Mouse (Mus musculus): Measurements from ENCODE around the gene Vps9d1.

DNA sequence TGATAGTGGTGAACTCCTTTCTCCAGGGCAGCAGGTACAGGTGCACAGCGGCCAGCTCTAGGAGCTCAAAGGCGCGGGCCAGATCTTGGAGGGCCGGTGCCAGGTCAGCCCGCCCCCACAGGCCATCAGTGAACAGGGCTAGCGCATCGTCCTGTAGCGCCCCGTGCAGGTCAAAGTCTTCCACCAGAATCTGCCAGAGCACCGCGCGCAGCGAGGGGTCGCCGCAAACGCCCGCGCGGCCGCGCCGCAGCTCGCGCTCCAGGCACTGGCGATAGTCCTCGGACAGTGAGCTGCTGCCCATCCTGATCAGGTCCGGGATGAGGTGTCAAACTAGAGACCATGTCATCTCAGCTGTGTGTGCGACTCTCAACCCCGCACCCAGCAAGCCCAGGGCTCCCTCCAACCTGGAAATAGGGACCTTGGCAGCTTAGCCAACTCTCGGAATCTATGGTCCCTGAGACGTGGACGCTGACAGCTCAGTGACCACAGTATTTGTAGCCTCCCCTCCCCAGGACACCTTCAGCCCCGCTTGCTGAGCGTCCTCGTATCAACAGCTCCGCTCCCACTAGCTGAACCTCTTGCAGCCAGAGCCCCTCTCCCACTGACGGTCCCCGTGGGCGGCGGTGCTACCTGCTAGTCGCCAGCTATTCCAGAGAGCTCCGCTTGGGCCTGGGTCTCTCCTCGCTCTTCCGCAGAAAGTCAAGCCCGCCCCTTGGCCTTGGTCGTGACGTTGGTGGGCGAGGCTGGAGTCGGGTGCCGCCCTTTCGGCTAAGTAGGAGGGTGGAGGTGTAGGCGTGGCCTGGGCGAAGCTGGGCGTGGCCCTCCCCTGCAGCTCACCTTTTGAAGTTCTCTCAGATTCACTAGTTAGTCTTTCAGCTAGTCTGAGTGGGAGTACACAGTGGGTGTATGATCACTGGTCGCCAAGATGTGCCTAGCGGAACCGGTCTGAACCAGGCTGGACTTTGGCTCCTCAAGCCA, 18.3 kb downstream of the Vps9d1 start, which contains the start of gene Spata2l:
- TF ChIP-seq CTCF (IDR thresholded peaks at IDR 0.05; ENCODE audit: low read depth) (peak; percentile 53), EP300 (IDR thresholded peaks at IDR 0.05; ENCODE audit: low read depth) (no peak)
